Mouse (Mus musculus) adipose tissue, adult 10 weeks (tissue): ENCODE measurements around the gene Olfr1205. TPM values are rescaled to one million over a fixed set of nuclear protein-coding genes. Genes with fewer than 3 reads are reported as not detected.

Experiments
- polyA plus RNA-seq: library from polyadenylated mRNA; stranded (reverse); fragments of 350-450 nt; fragmentation: Illumina TruSeq; extraction: RNeasy Lipid Tissue Mini Kit (QIAGEN cat#74804); gene quantifications from one replicate; pipeline ENCODE4 v1.2.3, GENCODE M21; 2014; ENCODE audit warnings: low read depth, low replicate concordance

The Olfr1205 gene
- not detected for polyA plus RNA-seq

DNA sequence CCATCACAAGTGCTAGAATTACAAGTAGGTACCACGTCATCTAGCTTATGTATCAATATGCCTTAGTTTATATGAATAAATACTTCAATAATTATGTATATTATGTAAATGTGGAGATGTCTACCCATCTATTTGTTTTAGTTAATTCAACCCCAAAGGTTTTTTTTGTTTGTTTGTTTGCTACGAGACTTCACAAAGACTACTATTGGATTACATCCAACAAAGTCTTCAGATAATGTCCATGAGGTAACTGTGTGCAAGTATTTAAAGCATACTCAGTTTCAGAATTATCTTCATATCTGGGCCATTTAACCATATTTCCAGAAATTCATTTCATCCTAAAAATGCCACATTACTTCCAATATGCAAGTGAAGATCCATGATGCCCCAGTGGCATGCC is at the start of gene Olfr1205:
Gene Olfr1205, plus strand, starts transcription at position 301 of the 400 bp plus-strand sequence.

DNA sequence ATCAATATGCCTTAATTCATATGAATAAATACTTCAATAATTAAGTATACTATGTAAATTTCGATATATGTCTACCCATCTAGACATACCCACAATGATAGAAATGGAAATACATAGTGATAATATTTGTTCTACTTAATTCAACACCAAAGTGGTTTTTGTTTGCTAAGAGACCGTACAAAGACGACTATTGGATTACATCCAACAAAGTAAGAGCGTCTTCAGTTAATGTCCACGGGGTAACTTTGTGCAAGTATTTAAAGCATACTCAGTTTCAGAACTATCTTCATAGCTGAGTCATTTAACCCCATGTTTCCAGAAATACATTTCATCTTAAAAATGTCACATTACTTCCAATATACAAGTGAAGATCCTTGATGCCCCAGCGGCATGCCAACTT is 36.8 kb upstream of the Olfr1205 start, which contains the start of gene Olfr1201:
Gene Olfr1201, plus strand, starts transcription at position 301 of the 400 bp plus-strand sequence.

GRCm38 (mm10) chr2:88814196-88814595 is 15.3 kb upstream of the Olfr1205 start, which contains the start of gene Olfr1202:
Gene Olfr1202, plus strand, starts transcription at chr2:88814496.

DNA sequence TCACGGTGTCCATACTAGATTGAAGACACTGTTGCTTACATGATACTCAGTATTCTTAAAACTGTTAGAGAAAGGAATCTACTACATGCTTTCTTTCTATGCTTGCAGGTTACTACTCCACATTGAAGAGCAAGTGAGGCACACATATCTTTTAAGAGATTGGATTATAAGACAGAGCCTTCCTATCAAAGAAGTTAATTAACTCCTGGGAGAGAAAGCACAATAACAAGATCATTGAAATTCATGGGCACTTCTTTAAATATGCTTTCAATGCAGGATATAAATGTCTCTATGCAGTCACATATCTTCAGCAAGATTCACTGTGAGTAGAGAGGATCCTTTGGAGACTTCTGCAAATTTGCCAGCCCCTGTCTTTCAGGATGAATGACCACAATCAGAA is 19.5 kb downstream of the Olfr1205 start, which contains the start of gene Olfr1204:
Gene Olfr1204, plus strand, starts transcription at position 301 of the 400 bp plus-strand sequence.

GRCm38 (mm10) chr2:88862931-88863330 is 33.4 kb downstream of the Olfr1205 start, which contains the start of gene Olfr1206:
Gene Olfr1206, plus strand, starts transcription at chr2:88863231.

Other genes with a start within 250 kb of the Olfr1205 start
- not detected for gene Olfr1189, start 243.3 kb upstream of the Olfr1205 start, polyA plus RNA-seq
- not detected for gene Olfr1191-ps1, start 189.2 kb upstream of the Olfr1205 start, polyA plus RNA-seq
- not detected for gene Olfr1192-ps1, start 181.2 kb upstream of the Olfr1205 start, polyA plus RNA-seq
- gene Olfr1193, start 154.1 kb upstream of the Olfr1205 start, polyA plus RNA-seq: not detected
- gene Olfr1195, start 140.6 kb upstream of the Olfr1205 start, polyA plus RNA-seq: not detected
- not detected for gene Olfr1196, start 125.1 kb upstream of the Olfr1205 start, polyA plus RNA-seq
- gene Olfr1197, start 97.4 kb upstream of the Olfr1205 start, polyA plus RNA-seq: not detected
- not detected for gene Olfr1198, start 78.4 kb upstream of the Olfr1205 start, polyA plus RNA-seq
- gene Olfr1199, start 69.3 kb upstream of the Olfr1205 start, polyA plus RNA-seq: not detected
- gene Olfr1200, start 59.2 kb upstream of the Olfr1205 start, polyA plus RNA-seq: not detected
- not detected for gene Olfr1201, start 36.7 kb upstream of the Olfr1205 start, polyA plus RNA-seq
- not detected for gene Olfr1202, start 15.2 kb upstream of the Olfr1205 start, polyA plus RNA-seq
- not detected for gene Olfr1204, start 19.6 kb downstream of the Olfr1205 start, polyA plus RNA-seq
- not detected for gene Olfr1206, start 33.5 kb downstream of the Olfr1205 start, polyA plus RNA-seq
- gene Olfr1208, start 72.6 kb downstream of the Olfr1205 start, polyA plus RNA-seq: not detected
- not detected for gene Olfr1209, start 85.4 kb downstream of the Olfr1205 start, polyA plus RNA-seq
- gene Olfr1211, start 108.4 kb downstream of the Olfr1205 start, polyA plus RNA-seq: not detected
- not detected for gene Olfr1212, start 124.2 kb downstream of the Olfr1205 start, polyA plus RNA-seq
- not detected for gene Gm13762, start 150.5 kb downstream of the Olfr1205 start, polyA plus RNA-seq
- gene Olfr1214, start 162.9 kb downstream of the Olfr1205 start, polyA plus RNA-seq: not detected
- not detected for gene Olfr1215, start 177.2 kb downstream of the Olfr1205 start, polyA plus RNA-seq
- gene Olfr1216, start 188.6 kb downstream of the Olfr1205 start, polyA plus RNA-seq: not detected
- not detected for gene Olfr1217, start 202.3 kb downstream of the Olfr1205 start, polyA plus RNA-seq
- gene Olfr1218, start 231.4 kb downstream of the Olfr1205 start, polyA plus RNA-seq: not detected